Mouse (Mus musculus) hindbrain, postnatal 0 days (tissue): ENCODE data around the gene Efnb3. TPM values are rescaled to one million over a fixed set of nuclear protein-coding genes. Genes with fewer than 3 reads are reported as not detected.

Source experiments
- ATAC-seq: fragments of 200-750 bp; cut with Nextera tagmentation; 2 replicates; pipeline ENCODE4 v1.8.0; 2017; ENCODE audit warnings: mild to moderate bottlenecking, moderate TSS enrichment, moderate library complexity
- DNase-seq: peaks from one replicate; pipeline ENCODE4 v3.0.0-alpha.2; 2015; ENCODE audit warnings: low spot score
- H3K27ac ChIP-seq: fragments of 300-500 bp; sonication (generic); 2 replicates; pipeline ENCODE4 v1.5.1; 2014; ENCODE audit warnings: mild to moderate bottlenecking
- H3K27me3 ChIP-seq: fragments of 300-500 bp; sonication (generic); 2 replicates; pipeline ENCODE4 v1.6.1; 2014; ENCODE audit warnings: low read length, mixed read lengths; ENCODE audit not compliant: insufficient read depth
- H3K36me3 ChIP-seq: fragments of 300-500 bp; sonication (generic); 2 replicates; pipeline ENCODE4 v1.6.1; 2014; ENCODE audit warnings: low read length, mixed read lengths; ENCODE audit not compliant: insufficient read depth
- H3K4me1 ChIP-seq: fragments of 300-500 bp; sonication (generic); 2 replicates; pipeline ENCODE4 v1.6.1; 2014; ENCODE audit warnings: antibody characterized with exemption, low read length, mixed read lengths; ENCODE audit not compliant: insufficient read depth
- H3K4me2 ChIP-seq: fragments of 300-500 bp; sonication (generic); 2 replicates; pipeline ENCODE4 v1.6.1; 2014; ENCODE audit warnings: low read depth, mild to moderate bottlenecking, low read length, moderate library complexity, mixed read lengths
- H3K4me3 ChIP-seq: fragments of 300-500 bp; sonication (generic); 2 replicates; pipeline ENCODE4 v1.5.1; 2014; ENCODE audit warnings: low read length
- H3K9ac ChIP-seq: fragments of 300-500 bp; sonication (generic); replicated peaks from 2 replicates; pipeline ENCODE4 v1.6.1; 2014; ENCODE audit warnings: mild to moderate bottlenecking, low read length, moderate library complexity, mixed read lengths
- H3K9me3 ChIP-seq: fragments of 300-500 bp; sonication (generic); 2 replicates; pipeline ENCODE4 v1.6.1; 2016; ENCODE audit warnings: low read length, mixed read lengths
- CTCF ChIP-seq: IDR thresholded peaks from 2 replicates; pipeline ENCODE4 v1.5.1; 2016; ENCODE audit warnings: antibody characterized with exemption, control low read depth, low read depth
- WGBS: fragments of 180-500 bp; shearing (Covaris S2); extraction: QIAGEN DNeasy Blood & Tissue Kit; methylation state at CpG from one replicate; pipeline ENCODE4 v1.1.7; 2014; 5-methylcytosine and 5-hydroxymethylcytosine counted together
- polyA plus RNA-seq: library from polyadenylated mRNA; unstranded; fragments of >200 nt; fragmentation: Nextera tagmentation; extraction: Ambion mirVana; gene quantifications from 2 replicates; pipeline ENCODE4 v1.2.1, GENCODE M21; 2015
- total RNA-seq: library from RNA; depleted of rRNA; stranded (reverse); fragments of >200 nt; gene quantifications from 2 replicates; pipeline ENCODE4 v1.2.3, GENCODE M21; 2014

Efnb3 gene
- total and polyA plus RNA-seq, 2 experiments from 2014 or later = 94.4 to 111 TPM

- Histone ChIP-seq H3K9me3 (no peaks in the 10 kb centered on the region), H3K27me3 (no peaks in the 10 kb centered on the region), H3K9ac (no peak overlapping the region), H3K36me3 (peaks cover 6% of the 10 kb centered on the region; the same call in 1 of the 2 replicates), H3K4me3 (no peak overlapping the region), H3K4me2 (no peak overlapping the region), H3K4me1 (peaks cover 13% of the 10 kb centered on the region; the same call in 1 of the 2 replicates), H3K27ac (no peak overlapping the region)
- DNase-seq = no peak
- no peak for ATAC-seq
- WGBS = 77% methylated on average over 8 of the region's 8 CpGs
- TF ChIP-seq CTCF = no peak
These were observed 5.1 kb upstream of the Efnb3 start for GRCm38 (mm10) chr11:69565131-69565530.

GRCm38 (mm10) chr11:69564391-69564790, 4.4 kb upstream of the Efnb3 start:
- H3K27ac ChIP-seq = no peak overlapping the region
- 27% methylated on average over 3 of the region's 3 CpGs for whole genome bisulfite sequencing
- ATAC-seq = no peak

GRCm38 (mm10) chr11:69563373-69563772, 3.4 kb upstream of the Efnb3 start:
- no peak for TF ChIP-seq CTCF
- H3K4me2 ChIP-seq = no peak overlapping the region
- peaks cover 25% of the 10 kb centered on the region for H3K4me1 ChIP-seq
- H3K9ac ChIP-seq = no peak overlapping the region
- DNase-seq (no peak), ATAC-seq (no peak)
- H3K9me3 ChIP-seq = no peaks in the 10 kb centered on the region
- no peak overlapping the region for H3K27ac ChIP-seq
- WGBS = 90% methylated on average over 13 of the region's 13 CpGs
- no peaks in the 10 kb centered on the region for H3K27me3 ChIP-seq
- H3K4me3 ChIP-seq = no peak overlapping the region
- H3K36me3 ChIP-seq = no peaks in the 10 kb centered on the region; the same call in 1 of the 2 replicates

More at GRCm38 (mm10) chr11:69564391-69564790, 4.4 kb upstream of the Efnb3 start:
- Histone ChIP-seq H3K9me3 (no peaks in the 10 kb centered on the region), H3K4me2 (no peak overlapping the region), H3K4me3 (no peak overlapping the region), H3K27me3 (no peaks in the 10 kb centered on the region), H3K9ac (no peak overlapping the region), H3K4me1 (peaks cover 14% of the 10 kb centered on the region; the same call in 1 of the 2 replicates), H3K36me3 (no peaks in the 10 kb centered on the region; the same call in 1 of the 2 replicates)
- no peak for TF ChIP-seq CTCF
- DNase-seq = no peak

DNA sequence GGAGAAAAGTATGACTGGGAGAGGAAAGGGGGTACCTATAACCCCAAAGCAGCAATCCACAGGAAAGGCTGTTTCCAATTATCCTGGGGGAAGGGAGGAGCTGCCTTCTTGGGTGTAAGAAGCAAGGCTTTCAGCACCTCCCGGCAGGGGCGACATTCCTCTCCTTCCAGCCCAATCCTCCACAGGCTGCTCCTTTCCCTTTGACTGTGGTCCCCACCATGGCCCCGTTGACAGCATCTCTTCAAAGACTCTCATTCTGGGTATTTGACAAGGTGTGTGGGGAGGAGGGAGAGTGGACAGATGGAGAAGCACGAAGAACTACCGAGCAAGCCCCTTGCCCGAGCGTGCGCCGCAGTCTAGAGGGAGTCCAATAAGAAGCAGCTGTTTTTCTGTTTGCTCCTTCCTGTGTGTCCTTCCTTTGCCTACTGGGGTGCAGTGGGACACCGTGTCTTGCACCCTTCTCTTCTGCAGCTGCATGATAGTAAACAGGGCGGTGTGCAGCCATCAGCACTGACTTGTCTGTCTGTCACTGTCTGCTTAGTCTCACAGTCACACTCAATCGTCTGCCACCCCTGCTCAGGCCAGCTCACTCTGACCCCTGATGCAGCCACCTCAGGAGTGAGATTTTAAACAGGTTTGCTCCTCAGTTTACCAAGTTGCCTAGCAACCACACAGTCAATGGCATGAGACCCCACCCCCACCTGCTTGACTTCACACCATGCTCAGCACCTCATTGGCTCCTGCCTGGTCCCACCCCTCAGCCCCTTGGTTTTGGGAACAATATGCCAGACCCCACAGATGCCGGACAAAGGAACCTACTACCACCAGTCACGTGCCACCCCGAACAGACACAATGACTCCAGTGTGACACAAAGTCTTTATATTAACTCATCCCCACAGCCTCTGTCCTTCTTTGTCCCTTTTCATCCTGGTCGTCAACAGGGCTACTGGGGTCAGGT, 1.2 kb upstream of the Efnb3 start:
- no peak overlapping the region for H3K9ac ChIP-seq
- WGBS = 19% methylated on average over 16 of the region's 16 CpGs
- peak overlapping the region; percentile 94 for H3K4me2 ChIP-seq
- TF ChIP-seq CTCF = no peak
- peaks cover 39% of the 10 kb centered on the region for H3K4me1 ChIP-seq
- no peaks in the 10 kb centered on the region for H3K36me3 ChIP-seq
- H3K9me3 ChIP-seq = no peaks in the 10 kb centered on the region
- ATAC-seq = peak; percentile 75
- peak overlapping the region; percentile 59 for H3K27ac ChIP-seq
- H3K27me3 ChIP-seq = no peaks in the 10 kb centered on the region
- DNase-seq = peak; percentile 72
- peak overlapping the region; percentile 64 for H3K4me3 ChIP-seq

DNA sequence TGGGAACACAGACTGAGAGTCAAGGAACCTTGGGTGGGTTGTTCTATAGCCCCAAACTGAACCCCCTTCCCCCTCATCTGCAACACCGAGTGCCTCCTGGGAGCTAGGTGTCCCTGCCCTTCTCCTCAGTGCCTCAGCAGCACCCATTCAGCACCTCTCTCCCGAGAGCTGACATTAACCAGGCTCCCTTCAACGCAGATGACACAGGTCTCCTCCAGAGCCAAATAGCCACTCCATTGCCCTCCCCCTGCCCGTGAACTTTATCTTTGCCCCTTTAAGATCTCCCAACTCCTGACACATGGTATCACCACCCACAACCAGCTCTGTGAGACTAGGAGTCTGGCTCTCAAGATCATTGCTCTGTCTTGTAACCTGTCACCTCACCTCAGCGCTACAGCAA, 822 bp downstream of the Efnb3 start:
- WGBS = 6% methylated on average over 5 of the region's 5 CpGs
- Histone ChIP-seq H3K4me2 (peak overlapping the region; percentile 94), H3K4me1 (peaks cover 42% of the 10 kb centered on the region), H3K9ac (peak overlapping the region; percentile 72), H3K4me3 (peak overlapping the region; percentile 64), H3K27ac (peak overlapping the region; percentile 59; the same call in 1 of the 2 replicates), H3K27me3 (no peaks in the 10 kb centered on the region), H3K36me3 (no peaks in the 10 kb centered on the region), H3K9me3 (no peaks in the 10 kb centered on the region)
- DNase-seq = no peak
- no peak for ATAC-seq
- no peak for TF ChIP-seq CTCF

DNA sequence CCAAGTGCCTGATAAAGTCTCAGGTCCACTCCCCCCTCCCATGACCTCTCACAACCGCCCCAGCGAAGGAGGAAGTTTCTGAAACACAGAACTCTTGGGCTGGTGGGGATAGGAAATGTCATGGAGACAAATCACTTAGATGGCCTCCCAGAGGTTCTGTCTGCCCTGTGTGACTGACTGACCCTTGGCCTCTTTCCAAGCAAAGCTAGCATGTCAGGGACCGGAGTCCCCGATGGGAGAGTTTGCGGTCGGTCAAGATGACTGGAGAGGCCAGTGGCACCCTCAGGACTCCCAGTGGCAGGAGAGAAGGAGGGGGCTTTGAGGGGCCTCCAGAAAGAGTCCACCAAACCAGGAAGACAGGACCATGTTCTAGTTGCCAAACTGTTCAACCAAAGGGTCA, 1.2 kb downstream of the Efnb3 start:
- H3K4me1 ChIP-seq = peaks cover 43% of the 10 kb centered on the region
- no peaks in the 10 kb centered on the region for H3K27me3 ChIP-seq
- TF ChIP-seq CTCF = no peak
- peak overlapping the region; percentile 72; the same call in 1 of the 2 replicates for H3K9ac ChIP-seq
- no peaks in the 10 kb centered on the region for H3K9me3 ChIP-seq
- ATAC-seq (no peak), DNase-seq (no peak)
- WGBS = 17% methylated on average over 6 of the region's 6 CpGs
- H3K27ac ChIP-seq = no peak overlapping the region
- peak overlapping the region; percentile 94 for H3K4me2 ChIP-seq
- peak overlapping the region; percentile 64 for H3K4me3 ChIP-seq
- no peaks in the 10 kb centered on the region for H3K36me3 ChIP-seq
